Mouse (Mus musculus) Muller cell, postnatal 12 days (primary cell): ENCODE data around the gene Glyctk.
A peak's percentile ranks its signal among the peaks of the same experiment; 100 is the strongest.
"Not testable (repeated sequence)": the region's sequence is repeated elsewhere in the genome, so short reads cannot be mapped to it uniquely, and the experiment has no call there.

Experiments used
- DNase-seq: peaks from one replicate; pipeline ENCODE4 v3.0.0-alpha.2; 2015; ENCODE audit errors: inconsistent ontology term

The Glyctk gene

DNA sequence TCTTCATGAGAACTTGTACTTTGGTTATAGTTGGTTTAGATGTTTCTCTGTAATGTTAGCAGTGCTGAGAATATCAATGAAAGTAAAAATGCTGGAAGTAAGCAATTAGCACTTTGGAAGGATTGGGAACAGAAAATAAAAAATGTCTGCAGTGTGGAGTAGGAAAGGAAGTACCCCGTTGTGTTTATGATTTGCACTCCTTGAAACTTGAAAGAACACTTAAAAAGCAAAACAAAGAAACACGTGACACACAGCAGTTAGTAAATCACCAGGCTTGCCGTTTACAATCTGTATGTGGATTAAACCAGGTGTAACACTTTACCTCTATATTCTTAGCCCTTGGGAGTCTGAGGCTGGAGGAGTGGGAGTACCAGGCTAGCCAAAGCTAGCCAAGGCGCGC, 18.8 kb upstream of the Glyctk start:
- DNase-seq: no peak

DNA sequence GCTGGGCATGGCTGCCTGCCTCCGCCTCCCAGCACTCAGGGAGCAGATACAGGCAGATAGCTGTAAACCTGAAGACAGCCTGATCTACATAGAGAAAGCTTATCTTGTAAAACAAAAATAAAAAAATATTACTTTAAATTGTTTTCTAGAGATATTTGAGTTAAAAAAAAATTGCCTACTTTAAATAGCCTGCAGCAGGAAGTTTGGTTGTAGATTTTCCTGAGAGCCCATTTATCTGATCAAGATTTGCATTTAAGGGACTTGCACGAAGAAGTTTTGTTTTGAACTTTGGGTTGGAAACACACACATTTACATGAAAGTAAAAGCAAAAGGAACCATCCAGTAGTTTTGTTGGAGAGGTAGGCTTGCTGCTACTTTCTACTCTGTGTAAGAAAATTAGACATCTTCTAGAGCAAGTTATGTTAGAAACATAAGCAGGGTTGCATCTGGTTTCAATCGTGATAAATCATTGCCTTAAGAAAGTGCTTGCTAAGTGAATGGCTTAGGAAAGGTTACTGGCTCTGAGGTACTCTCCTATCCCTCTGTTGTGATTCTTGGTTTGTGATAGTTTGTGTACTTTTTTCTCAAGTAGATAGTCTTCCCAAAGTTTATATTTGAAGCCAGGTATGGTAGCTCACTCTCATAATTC, 17.7 kb upstream of the Glyctk start:
- DNase-seq: no peak

DNA sequence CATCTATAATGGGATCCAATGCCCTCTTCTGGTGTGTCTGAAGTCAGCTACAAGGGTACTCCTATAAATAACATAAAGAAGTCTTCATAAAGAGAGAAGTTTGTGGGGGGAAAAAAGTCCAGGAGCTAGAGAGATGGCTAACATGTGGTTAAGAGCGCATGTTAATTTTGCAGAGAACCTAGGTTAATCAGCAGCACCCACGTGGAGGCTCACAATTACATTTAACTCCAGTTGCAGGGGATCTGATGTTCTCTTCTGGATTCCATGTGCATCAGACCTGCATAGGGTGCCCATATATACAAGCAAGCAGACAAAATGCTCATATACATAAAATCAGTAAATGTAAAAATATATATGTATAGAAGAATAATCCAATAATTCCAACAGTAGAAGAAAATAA, 15.4 kb upstream of the Glyctk start:
- DNase-seq: no peak

DNA sequence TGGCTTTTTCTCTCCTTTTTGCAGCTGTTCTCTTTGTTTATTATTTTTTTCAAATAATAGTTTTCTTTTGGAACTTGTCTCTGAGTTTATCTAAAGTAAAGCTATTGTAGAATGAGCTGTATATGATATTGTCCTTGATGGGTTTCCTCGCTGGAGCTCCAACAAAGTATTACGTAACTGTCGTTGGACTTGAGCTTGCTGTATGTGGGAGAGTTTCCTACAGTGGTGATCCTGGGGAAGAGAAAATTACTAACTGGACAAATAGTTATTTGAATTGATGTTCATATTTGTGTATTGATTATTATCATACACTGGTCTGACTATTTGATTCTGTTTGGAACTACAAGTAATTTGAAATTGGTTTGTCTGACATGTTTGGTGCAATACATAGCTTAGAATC, 14.6 kb upstream of the Glyctk start:
- no peak for DNase-seq

DNA sequence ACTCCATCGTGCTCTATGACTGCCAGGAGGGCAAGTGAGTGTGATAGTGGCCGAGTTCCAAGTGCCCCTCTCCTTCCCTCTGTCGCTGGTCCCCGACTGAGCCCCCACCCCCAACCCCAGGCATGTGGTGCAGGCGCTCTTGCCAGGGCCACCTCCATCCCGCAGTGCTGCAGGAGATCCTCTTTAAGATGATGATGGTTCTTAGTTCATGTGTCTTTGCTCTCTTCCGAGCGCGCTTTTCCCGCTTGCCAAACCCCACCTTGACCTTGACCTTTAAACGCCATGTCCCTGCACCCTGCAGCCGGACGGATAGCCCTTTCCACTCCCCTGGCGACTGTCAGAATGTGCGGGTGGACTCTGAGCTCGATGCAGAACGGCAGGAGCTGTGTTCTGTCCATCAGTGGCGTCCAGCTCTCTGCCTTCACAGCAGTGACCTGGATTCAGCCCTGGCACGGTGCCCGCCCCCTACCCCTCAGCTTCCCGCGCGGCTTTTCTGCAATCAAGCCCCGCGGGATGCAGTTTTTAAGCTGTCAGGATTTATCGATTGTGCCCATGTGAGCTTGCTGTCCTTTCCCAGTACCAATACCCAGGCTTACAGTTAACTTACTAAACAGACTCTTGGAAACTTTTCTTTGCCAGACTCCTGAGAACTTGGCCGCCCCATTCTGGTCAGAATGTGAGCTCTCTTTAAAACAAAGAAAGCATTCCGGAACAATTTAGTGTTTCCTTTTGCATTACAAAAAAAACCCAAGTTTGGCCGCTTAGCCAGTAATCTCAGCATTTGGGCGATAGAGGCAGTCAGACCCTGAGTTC, 13.6 kb upstream of the Glyctk start:
- peak; percentile 87 for DNase-seq

DNA sequence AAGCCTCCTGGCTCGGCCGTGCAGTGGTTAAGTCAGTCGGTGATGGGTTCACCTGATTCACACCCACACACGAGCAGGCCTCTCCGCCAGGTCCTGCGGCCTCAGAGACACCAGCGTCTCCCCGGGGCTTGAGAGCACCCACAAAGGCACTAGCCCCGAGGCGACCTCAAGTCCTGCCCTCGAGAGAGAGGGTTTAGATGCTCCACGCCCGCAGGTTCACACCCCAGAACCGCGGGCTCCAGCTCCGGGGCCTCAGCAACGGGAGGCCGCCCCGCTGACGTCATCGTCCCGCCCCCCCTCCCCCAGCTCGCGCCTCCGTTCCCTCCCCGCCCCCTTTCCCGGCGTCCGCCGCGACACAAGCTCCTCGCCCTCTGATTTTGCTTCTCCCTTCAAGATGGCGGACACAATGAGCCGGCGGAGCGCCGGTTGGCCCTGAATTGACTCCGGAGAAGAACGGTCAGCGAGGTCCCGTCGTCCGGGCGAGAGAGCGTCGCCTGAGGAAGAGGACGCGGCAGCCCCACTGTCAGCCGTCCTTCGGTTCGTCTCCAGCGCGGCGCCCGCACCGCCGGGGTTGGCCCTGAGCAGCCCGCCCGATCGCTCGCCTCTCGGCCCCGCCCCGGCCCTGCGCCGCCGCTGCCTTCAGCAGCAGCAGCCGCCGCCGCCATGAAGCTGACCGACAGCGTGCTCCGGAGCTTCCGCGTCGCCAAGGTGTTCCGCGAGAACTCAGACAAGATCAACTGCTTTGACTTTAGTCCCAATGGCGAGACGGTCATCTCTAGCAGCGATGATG, 12.8 kb upstream of the Glyctk start, which contains the start of gene Wdr82:
Wdr82 (plus strand) TSS at position 373 of the 790 bp plus-strand sequence.
- peak; percentile 97 for DNase-seq

DNA sequence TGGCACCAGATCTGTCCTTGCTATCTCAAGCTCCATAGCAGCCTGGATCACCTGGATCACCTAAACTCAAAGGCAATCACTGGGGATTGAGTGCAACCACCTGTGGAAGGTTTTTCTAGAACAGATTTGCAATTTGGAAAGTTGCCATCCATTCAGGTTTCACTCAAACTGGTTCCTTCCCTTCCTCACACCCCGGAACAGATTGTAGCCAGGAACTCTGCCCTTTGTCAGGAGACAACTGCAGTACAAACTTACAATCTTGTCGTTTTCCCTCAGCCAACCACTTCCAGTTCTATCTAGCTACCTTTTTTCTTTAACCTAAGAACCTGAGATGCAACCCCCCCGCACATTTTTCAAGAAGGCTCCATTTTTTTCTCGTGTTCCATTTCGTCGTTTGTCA, 12.0 kb upstream of the Glyctk start:
- no peak for DNase-seq

DNA sequence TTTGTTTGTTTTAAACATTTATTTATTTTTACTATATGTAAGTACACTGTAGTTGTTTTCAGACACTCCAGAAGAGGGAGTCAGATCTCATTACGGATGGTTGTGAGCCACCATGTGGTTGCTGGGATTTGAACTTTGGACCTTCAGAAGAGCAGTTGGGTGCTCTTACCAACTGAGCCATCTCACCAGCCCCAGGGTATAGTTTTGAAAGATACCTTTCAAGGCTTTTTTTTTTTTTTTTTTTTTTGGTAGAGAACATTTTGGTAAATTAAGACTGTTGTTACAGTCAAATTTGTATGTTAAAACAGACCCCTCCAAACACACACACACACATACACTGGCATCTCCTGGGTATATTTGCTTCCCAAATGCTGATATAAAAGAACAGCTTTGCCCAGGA, 11.1 kb upstream of the Glyctk start:
- DNase-seq: not testable (repeated sequence)

DNA sequence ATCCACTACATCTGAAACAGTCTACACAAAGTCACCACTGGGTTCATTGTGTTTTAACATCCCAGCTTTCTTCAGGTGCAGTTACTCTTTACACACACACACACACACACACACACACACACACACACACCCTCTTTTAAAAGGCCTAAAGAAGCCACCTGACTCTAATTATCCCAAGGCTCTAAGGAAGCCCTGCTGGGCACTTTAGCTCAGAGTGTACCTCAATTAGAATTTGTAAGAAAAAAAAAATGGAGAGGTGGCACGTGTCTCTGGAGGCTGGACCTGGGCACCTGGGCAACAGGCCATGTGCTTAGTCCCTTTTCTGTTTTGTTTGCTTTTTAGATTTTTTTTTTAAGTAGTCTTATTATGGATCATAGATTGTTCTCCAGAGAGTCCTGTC, 9.8 kb upstream of the Glyctk start:
- no peak for DNase-seq

DNA sequence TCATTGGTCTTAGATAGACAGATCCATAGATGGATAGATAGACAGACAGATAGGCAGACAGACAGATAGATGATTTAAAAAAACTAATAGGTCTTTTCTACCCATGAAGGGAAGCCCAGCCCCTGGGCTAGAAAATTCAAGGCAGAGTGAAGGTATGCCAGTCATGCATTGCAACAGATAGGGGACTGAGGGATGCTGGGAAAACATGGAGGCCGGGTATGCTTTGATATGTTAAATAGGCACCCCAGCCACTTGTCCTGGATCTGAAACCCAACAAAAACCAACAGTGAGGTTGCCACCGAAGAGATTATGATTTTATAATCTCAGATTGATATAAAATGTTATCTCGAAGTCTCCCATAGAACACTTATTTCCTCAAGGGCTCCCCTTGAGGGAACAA, 9.3 kb upstream of the Glyctk start:
- DNase-seq: no peak

DNA sequence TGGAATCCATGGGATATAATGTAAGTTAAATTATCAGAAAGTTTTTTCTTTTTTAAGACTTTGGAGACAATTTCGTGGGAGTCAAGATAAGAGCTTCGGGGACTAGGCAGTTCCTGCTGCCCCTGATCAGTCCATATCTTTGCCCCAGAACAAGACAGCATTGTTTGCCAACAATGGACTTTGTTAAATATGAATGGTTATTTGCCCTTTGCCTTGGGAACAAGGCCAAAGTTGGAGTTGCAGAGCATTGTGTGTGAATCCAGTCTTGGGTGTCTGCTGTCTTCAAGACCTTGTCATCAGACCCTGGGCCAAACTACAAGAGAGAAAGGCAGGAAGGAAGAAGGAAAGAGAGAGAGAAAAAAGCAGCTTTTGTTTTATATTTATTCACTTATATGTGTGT, 8.8 kb upstream of the Glyctk start:
- no peak for DNase-seq

DNA sequence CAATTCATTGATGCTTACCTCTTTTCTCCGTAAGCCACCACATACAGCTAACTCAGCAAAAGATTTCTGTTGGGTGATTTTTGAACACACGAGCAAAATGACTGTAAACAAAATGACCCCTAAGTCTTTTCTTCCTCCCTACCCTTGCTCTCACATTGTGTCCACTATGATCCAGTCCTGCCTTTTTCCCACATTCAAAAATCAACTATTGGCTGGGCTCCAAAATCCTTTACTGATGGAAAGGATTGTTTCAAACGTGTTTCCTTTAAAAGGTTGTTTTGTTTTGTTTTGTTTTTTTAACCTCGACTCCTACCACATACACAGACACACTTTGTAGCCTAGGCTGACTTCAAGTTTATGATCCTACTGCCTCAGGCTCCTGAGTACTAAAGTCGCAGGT, 2.5 kb upstream of the Glyctk start:
- no peak for DNase-seq

DNA sequence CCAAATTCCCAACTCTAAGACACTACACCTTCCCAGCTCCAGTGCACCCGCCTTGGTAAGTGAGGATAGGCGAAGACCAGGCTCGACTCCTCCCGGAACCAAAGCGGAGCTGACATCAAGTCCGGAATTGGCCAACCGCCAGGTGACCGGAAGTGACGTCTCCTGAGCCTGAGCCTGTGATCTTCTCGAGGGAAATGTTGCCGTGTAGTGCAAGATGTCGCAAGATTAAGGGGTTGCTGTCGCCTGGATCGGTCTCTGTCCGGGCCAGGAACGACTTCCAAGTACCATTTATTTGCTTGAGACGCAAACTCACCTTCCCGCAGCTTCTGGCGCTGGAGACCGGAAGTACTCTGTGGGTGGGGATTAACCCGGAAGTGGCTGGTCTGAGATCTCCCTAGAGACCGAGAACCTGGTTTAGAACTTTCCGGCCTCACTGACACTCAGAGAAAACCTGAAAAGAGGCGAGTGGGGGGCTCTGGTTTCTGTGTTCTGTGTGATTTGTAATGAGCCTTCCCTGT, 1.9 kb upstream of the Glyctk start:
- DNase-seq: peak; percentile 92

DNA sequence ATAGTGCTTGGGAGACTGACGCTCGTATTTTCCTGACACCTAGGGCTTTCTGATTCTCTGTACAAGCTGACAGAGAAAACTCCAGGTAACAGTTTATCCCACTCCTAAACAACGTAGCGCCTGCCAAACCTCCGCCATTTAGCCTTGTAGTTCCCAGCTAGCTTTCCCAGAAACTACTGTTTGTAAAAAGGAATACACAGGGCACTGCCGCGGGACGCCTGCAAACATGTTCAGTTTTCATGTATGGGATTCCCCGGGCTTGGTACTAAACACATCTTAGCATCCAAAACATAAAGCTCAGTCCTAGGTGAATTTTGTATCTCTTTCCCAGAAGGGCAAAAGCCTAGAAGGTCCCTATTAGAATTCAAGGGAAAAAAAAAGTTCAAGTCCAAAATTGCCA, 1.3 kb upstream of the Glyctk start:
- DNase-seq: no peak

DNA sequence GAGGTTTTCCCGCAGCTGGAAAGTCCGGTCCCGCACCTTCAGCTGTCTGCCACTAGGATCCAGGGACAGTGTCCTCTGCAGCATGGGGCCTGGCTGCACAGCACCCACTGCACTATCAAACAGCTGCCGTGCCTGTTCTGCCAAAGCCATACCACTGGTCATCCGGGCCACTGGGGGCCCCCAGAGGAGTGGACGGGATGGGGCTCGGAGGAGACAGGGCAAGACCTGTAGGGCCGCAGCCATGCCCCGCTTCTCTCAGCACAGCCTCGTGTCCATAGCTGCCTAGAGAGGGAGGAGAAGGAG, 364 bp downstream of the Glyctk start:
- no peak for DNase-seq

DNA sequence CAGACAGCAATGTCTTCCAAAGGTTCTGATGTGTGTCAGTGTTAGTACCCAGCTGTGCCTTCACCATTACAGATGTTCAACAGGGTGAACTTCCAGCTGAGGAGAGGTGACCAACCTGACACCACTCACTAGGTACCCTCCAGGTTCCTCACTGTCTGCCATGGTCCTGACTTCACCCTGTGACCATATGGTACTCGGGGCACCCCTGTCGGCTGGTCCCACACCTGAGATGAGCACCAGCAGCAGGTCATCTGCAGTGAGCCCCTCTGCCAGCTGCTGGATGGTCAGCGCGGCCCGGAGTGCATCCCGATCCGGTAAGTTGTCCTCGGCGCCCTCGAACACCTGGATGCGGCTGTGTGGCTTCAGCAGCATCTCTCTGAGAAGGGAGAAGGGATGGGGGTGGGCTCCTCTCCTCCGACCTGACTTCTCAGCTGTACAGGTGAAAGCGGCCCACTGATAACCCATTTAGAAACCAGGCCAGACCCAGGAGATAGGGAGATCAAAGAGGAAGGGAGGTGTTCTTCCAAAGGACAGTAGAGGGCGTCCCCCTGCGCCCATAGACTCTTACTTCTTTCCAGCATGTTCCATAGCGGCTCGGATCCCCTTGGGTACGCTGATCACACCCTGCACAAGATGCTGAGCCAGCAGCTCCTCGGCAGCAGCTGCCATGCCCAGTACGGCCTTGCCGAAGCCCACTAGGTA, 866 bp downstream of the Glyctk start:
- no peak for DNase-seq

DNA sequence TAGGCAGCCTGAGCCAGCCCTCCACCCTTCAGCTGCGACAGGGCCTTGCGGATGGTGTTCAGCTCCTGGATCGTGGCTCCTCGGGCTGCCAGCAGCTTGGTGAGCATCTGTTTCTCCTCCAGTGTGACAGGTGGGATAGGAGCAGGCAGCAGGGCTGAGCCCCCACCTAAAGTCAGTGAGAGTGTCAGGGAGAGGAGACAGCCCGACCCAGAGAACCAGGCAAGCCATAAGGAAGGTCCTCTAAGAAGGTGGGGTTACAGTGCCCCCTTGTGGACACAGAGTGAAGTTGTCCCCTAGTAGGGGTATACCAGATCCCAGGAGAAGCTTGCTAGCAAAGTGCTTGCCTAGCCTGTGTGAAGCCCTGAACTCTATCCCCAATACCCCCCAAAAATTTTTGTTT, 1.5 kb downstream of the Glyctk start:
- peak; percentile 34 for DNase-seq

DNA sequence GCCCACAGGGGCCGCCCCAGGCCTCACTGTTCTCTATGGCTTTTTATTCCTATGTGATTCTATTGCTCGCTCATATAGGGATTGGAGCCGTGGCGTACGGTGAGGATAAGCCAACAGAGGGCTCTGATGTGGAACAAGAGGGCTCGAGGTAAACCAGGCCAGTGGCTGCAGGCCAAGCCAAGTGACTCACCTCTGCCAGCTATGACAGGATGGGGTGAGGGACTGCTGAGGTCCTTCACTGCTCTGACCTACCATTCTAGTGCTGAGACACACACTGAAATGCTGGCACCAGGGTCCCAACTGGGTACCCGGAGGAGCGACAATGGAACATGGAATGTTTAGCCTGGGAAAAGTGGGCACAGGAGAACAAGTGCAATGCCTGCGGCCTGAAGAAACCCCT, 3.8 kb downstream of the Glyctk start:
- DNase-seq: no peak

DNA sequence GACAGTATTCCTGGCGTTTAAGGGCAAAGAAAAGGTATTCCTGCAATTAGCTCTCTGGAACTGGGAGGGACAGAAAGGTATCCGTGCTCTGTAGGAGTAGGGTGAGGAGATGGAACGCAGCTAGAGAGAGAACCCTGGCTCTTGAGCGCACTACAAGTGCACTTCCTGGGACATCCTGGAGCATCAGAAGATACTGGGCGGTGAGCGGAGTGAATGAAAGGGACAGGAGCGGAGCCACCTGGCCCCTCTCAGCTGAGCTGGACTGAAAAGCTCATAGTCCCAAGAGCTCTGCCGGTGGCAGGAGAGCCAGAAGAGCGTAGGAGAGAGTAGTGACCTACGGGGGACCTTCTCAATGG, 8.6 kb downstream of the Glyctk start:
- DNase-seq: no peak

DNA sequence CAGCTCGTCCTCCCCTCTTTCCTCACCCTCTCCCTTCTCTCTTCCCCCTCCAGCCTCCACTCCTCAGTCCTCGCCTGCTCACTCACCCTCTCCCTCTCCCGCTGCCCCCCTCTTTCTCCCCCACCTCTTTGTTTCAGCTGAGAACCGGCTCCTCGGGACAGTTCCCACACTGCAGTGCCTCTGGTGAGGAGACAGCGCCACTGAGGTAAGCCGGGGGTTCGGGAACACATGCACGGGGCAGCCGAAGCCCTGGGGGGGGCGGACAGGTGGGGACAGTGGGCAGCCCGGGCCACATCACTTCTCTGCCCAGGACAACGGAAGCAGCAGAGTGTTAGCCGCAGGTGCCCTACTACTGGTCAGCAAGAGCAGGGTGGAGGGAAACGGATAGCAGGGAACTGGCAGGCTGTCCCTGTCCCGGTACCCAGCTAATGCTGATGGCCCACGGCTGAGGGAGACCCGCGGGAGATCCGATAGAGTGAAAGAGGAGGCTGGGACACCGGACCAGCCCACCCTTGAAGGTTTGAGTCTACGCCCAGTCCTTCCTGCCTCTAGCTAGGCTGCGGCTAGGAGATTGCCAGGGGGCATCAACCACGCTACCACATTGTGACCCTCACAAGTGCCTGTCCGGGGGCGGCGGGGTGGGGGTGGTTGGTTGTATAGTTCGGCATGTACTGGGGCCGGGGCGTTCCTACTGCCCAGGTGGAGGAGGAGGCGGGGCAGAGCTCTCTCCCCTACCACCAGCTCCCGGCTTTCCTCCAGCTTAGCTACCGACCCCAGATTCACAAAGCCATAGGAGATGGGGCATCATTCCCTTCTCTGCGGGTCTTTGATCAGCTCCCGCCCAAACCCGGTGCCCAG, 9.2 kb downstream of the Glyctk start:
- peak; percentile 49 for DNase-seq

DNA sequence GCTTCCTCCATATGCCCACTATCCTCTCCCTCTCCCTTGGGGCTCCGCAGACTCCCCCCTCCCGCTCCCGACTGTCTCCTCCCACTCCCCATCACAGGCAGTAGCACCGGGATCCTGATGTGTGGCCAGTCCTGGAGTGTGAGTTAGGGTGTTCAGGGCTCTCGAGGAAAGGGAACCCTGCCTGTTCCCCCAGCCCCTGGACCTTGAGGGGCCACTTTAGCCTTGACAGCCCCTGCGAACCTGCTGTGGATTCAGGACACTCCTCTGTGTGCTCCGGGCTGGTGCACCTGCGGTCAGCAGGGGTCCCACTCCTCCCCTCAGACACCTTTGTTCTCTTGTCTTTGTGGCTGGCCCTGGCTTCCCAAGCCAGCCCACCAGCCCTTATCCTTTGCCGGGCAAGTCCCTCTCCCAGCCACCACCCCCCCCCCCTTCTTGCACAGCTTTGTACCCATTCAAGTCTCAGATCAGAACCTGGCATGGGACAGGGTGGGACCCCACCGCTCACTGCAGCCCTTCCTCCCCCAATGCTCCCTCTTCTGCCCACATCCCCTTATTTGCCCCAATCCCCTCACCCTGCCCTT, 10.0 kb downstream of the Glyctk start:
- DNase-seq: no peak
